Mouse (Mus musculus): ENCODE results near the gene Tll2.

- TF ChIP-seq CTCF (IDR thresholded peaks at IDR 0.05; ENCODE audit: low read depth): no peak
- TF ChIP-seq EP300 (IDR thresholded peaks at IDR 0.05; ENCODE audit: low read depth): no peak
Observed at GRCm38 (mm10) chr19:41114611-41115010, 92.0 kb downstream of the Tll2 start.
